Mouse (Mus musculus): Measurements from ENCODE around the gene Mxi1. TPM values are rescaled to one million over a fixed set of nuclear protein-coding genes. Genes with fewer than 3 reads are reported as not detected.
A peak's percentile ranks its signal among the peaks of the same experiment; 100 is the strongest.

The Mxi1 gene
- total and polyA plus RNA-seq, 3 experiments, result 10.6 to 19.9 (median 18.9) TPM

- TF ChIP-seq USF2 (conservative IDR thresholded peaks at IDR 0.05; ENCODE audit: low read depth, low read length), result no peak
- TF ChIP-seq IRF4 (IDR thresholded peaks at IDR 0.05; ENCODE audit: low read depth, low read length), result 0 out of 2 replicates have a peak, but pooled peaks have one; percentile 19
- no peak for TF ChIP-seq UBTF (IDR thresholded peaks at IDR 0.05; ENCODE audit: low read depth, low read length)
- no peak for TF ChIP-seq TCF12 (IDR thresholded peaks at IDR 0.05; ENCODE audit: low read depth, low read length)
- TF ChIP-seq CHD2 (IDR thresholded peaks at IDR 0.05; ENCODE audit: low read length), result no peak
- TF ChIP-seq ZMIZ1 (IDR thresholded peaks at IDR 0.05; ENCODE audit: low read depth, low read length), result no peak
- no peak for TF ChIP-seq POLR2A (IDR thresholded peaks at IDR 0.05; ENCODE audit: low read depth, low read length)
- TF ChIP-seq NRF1 (IDR thresholded peaks at IDR 0.05; ENCODE audit: low read depth, low read length), result no peak
- in situ Hi-C loops (cut with MboI; ENCODE audit: low pct_ligation_motif_present, low pct_unique_long_range_greater_than_20kb, low sequenced_read_pairs) (no loop called here), dilution Hi-C loops (cut with MboI; ENCODE audit: extremely low pct_ligation_motif_present, extremely low pct_unique_long_range_greater_than_20kb, low sequenced_read_pairs) (no loop called here)
- Histone ChIP-seq H3K9me3 (replicated peaks; ENCODE audit: low read length) (no peaks in the 10 kb centered on the region), H3K79me2 (replicated peaks; ENCODE audit: control insufficient read depth, extremely low read depth, insufficient read depth, poor library complexity, severe bottlenecking) (no peaks in the 10 kb centered on the region), H3K27ac (ENCODE audit: insufficient read depth, low read depth) (no peak overlapping the region), H3K27me3 (replicated peaks) (no peaks in the 10 kb centered on the region), H3K4me2 (ENCODE audit: insufficient read depth, low read depth, poor library complexity, severe bottlenecking) (no peak overlapping the region), H3K4me3 (replicated peaks in 1 of 3; ENCODE audit: low read depth in 2 of 3, low read length in 2 of 3, poor library complexity in 1 of 3) (no peak overlapping the region), H3K4me1 (ENCODE audit: control insufficient read depth in 1 of 2, insufficient read depth in 2 of 2) (peaks cover 13 to 19% of the 10 kb centered on the region in 2 experiments), H3K9ac (ENCODE audit: insufficient read depth, low read depth) (no peak overlapping the region), H3K36me3 (replicated peaks in 1 of 2; ENCODE audit: control insufficient read depth in 1 of 2, insufficient read depth in 1 of 2, low read length in 1 of 2) (no peaks in the 10 kb centered on the region)
- no peak for DNase-seq (ENCODE audit: extremely low read depth)
Measured at GRCm38 (mm10) chr19:53283742-53284141, 26.6 kb upstream of the Mxi1 start.

GRCm38 (mm10) chr19:53284268-53285208 is 25.8 kb upstream of the Mxi1 start:
- no peaks in the 10 kb centered on the region for H3K9me3 ChIP-seq (replicated peaks; ENCODE audit: low read length)
- dilution Hi-C loops (cut with MboI; ENCODE audit: extremely low pct_ligation_motif_present, extremely low pct_unique_long_range_greater_than_20kb, low sequenced_read_pairs) (no loop called here), in situ Hi-C loops (cut with MboI; ENCODE audit: low pct_ligation_motif_present, low pct_unique_long_range_greater_than_20kb, low sequenced_read_pairs) (no loop called here)
- no peak overlapping the region for H3K4me3 ChIP-seq (replicated peaks in 1 of 3; ENCODE audit: low read depth in 2 of 3, low read length in 2 of 3, poor library complexity in 1 of 3)
- H3K9ac ChIP-seq (ENCODE audit: insufficient read depth, low read depth), result no peak overlapping the region
- DNase-seq (ENCODE audit: extremely low read depth), result no peak
- no peaks in the 10 kb centered on the region for H3K36me3 ChIP-seq (replicated peaks in 1 of 2; ENCODE audit: control insufficient read depth in 1 of 2, insufficient read depth in 1 of 2, low read length in 1 of 2)
- peaks cover 13 to 19% of the 10 kb centered on the region in 2 experiments for H3K4me1 ChIP-seq (ENCODE audit: control insufficient read depth in 1 of 2, insufficient read depth in 2 of 2)
- no peak overlapping the region for H3K4me2 ChIP-seq (ENCODE audit: insufficient read depth, low read depth, poor library complexity, severe bottlenecking)
- no peaks in the 10 kb centered on the region for H3K27me3 ChIP-seq (replicated peaks)
- H3K27ac ChIP-seq (ENCODE audit: insufficient read depth, low read depth), result no peak overlapping the region
- no peak for TF ChIP-seq RAD21 (IDR thresholded peaks at IDR 0.05; ENCODE audit: low read depth, low read length)
- TF ChIP-seq ZKSCAN1 (IDR thresholded peaks at IDR 0.05; ENCODE audit: borderline replicate concordance, low read depth, low read length), result no peak
- no peak for TF ChIP-seq UBTF (IDR thresholded peaks at IDR 0.05; ENCODE audit: low read depth, low read length)
- no peak for TF ChIP-seq CHD1 (IDR thresholded peaks at IDR 0.05; ENCODE audit: low read depth, low read length)
- TF ChIP-seq ZNF384 (IDR thresholded peaks at IDR 0.05; ENCODE audit: low read depth, low read length), result no peak
- TF ChIP-seq PAX5 (IDR thresholded peaks at IDR 0.05; ENCODE audit: low read length), result no peak
- no peak for TF ChIP-seq CTCF (conservative IDR thresholded peaks at IDR 0.05 in 1 of 2, IDR thresholded peaks at IDR 0.05 in 1 of 2; ENCODE audit: low read depth in 2 of 2, low read length in 2 of 2)
- no peak for TF ChIP-seq RCOR1 (conservative IDR thresholded peaks at IDR 0.05; ENCODE audit: low read depth, low read length)
- no peak for TF ChIP-seq ZC3H11A (IDR thresholded peaks at IDR 0.05; ENCODE audit: low read depth, low read length)
- TF ChIP-seq EP300 (IDR thresholded peaks at IDR 0.05; ENCODE audit: low read length), result no peak
- no peak for TF ChIP-seq KAT2A (IDR thresholded peaks at IDR 0.05; ENCODE audit: insufficient replicate concordance, low read length)
- no peak for TF ChIP-seq BHLHE40 (IDR thresholded peaks at IDR 0.05; ENCODE audit: low read depth, low read length)
- no peak for TF ChIP-seq ELF1 (IDR thresholded peaks at IDR 0.05; ENCODE audit: low read depth, low read length)
- H3K79me2 ChIP-seq (replicated peaks; ENCODE audit: control insufficient read depth, extremely low read depth, insufficient read depth, poor library complexity, severe bottlenecking), result no peaks in the 10 kb centered on the region

Measured in CH12.LX (cell line).